ENCODE assay signal across 8 mouse cellular contexts in genomic region chr11:77825853-77826252, GRCm38 (mm10). TPM values are rescaled to one million over a fixed set of nuclear protein-coding genes. Genes with fewer than 3 reads are reported as not detected.
A peak's percentile ranks its signal among the peaks of the same experiment; 100 is the strongest.
DNase-seq lines count a peak whose midpoint lies in the region; ATAC-seq and TF ChIP-seq lines count a peak whose summit lies in the region.

No protein-coding gene starts in this region.

- 8% methylated on average over 5 of the region's 5 CpGs for WGBS in lung, adult 2 months

- H3K4me3 ChIP-seq in cortical plate, adult 2 months (ENCODE audit: insufficient read depth, low read length): no peak overlapping the region
- no peak overlapping the region for H3K4me3 ChIP-seq in lung, adult 2 months (replicated peaks; ENCODE audit: extremely low read depth, low read depth, low read length)

- no peaks in the 10 kb centered on the region for H3K4me1 ChIP-seq in cortical plate, adult 2 months (ENCODE audit: control insufficient read depth, insufficient read depth, low read length)
- H3K4me1 ChIP-seq in lung, adult 2 months (ENCODE audit: control insufficient read depth, insufficient read depth, low read length): no peaks in the 10 kb centered on the region

- TF ChIP-seq CTCF in cortical plate, adult 2 months (IDR thresholded peaks at IDR 0.05; ENCODE audit: extremely low read depth, insufficient read depth, low read length): peak; percentile 83
- peak; percentile 89 for TF ChIP-seq CTCF in lung, adult 2 months (IDR thresholded peaks at IDR 0.05; ENCODE audit: insufficient read depth, low read length)

- H3K27ac ChIP-seq in cortical plate, adult 2 months (ENCODE audit: insufficient read depth, low read length): no peak overlapping the region

- no peak for TF ChIP-seq POLR2A in cortical plate, adult 2 months (IDR thresholded peaks at IDR 0.05; ENCODE audit: extremely low read depth, insufficient read depth, low read length)
- no peak for TF ChIP-seq POLR2A in lung, adult 2 months (IDR thresholded peaks at IDR 0.05; ENCODE audit: borderline replicate concordance, extremely low read depth, low read depth, low read length)

- ATAC-seq in activated CD4-positive, CD25-positive, alpha-beta regulatory T cell, adult 4 months: peak; percentile 53
- ATAC-seq in megakaryocyte, adult 5-6 weeks (ENCODE audit: poor library complexity, severe bottlenecking): no peak

- peak; percentile 49 for DNase-seq in CD4-positive helper T cell, adult 2 months (ENCODE audit: low read depth, low spot score)
- DNase-seq in heart, adult 8-10 months (ENCODE audit: low spot score): peak; percentile 58
- DNase-seq in kidney, postnatal 36 days: peak; percentile 77 to 85
- DNase-seq in lung, adult 2 months: peak; percentile 63
- DNase-seq in retina, postnatal 1 day: peak; percentile 79

RNA-seq across cellular contexts. Expression of gene Gm10277, which starts 38.3 kb away (rescaled TPM):
- polyA plus RNA-seq in activated CD4-positive, CD25-positive, alpha-beta regulatory T cell, adult 4 months (2017; shearing (Covaris generic)): under 1 TPM; 0.20 to 0.57 TPM
- not detected in 2 replicates for polyA plus RNA-seq in cortical plate, adult 2 months (2012; rRNA removed)
- not detected for total RNA-seq in heart, adult 8-10 months (2022)
- not detected in 2 replicates for polyA plus RNA-seq in lung, adult 2 months (2012; rRNA removed)
- not detected in 2 replicates for total RNA-seq in megakaryocyte, adult 5-6 weeks (2015)
- 0.40 TPM in 1 of 2 replicates, not detected in the other for total RNA-seq in megakaryocyte, adult 5-6 weeks (2017)
